Mouse (Mus musculus) thymus, adult 18-20 months (tissue): ENCODE results near the gene Tubb4a.
A peak's percentile ranks its signal among the peaks of the same experiment; 100 is the strongest.
"Not testable (repeated sequence)": the region's sequence is repeated elsewhere in the genome, so short reads cannot be mapped to it uniquely, and the experiment has no call there.

ENCODE experiments used
- DNase-seq, 2 experiments: peaks; one replicate each; pipeline ENCODE4 v3.0.0; 2022; ENCODE audit warnings: mixed read lengths in 2 of 2

Tubb4a gene

GRCm38 (mm10) chr17:57087049-57087832, at the start of gene Tubb4a:
Gene Tubb4a (minus strand): TSS chr17:57087782.
- DNase-seq: no peak

GRCm38 (mm10) chr17:57135635-57136034, 48.1 kb upstream of the Tubb4a start:
- DNase-seq: no peak

DNA sequence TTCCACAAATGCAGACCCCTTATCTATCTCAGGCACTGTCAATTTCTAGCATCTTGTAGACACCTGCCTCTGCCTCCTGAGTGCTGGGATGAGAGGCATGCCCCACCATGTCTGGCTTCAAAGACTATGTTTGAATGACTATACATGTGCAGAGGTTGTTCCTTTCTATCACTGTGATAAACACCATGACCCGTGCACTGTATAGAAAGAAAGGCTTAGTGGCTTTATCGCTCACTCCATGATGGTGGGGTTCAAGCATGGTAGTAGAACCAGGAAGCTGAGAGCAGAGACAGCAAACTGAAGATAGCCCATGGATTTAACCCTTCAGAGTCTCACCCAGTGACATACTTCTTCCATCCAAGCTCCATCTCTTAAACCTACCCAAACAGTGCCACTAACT, 47.1 kb upstream of the Tubb4a start:
- DNase-seq: no peak

DNA sequence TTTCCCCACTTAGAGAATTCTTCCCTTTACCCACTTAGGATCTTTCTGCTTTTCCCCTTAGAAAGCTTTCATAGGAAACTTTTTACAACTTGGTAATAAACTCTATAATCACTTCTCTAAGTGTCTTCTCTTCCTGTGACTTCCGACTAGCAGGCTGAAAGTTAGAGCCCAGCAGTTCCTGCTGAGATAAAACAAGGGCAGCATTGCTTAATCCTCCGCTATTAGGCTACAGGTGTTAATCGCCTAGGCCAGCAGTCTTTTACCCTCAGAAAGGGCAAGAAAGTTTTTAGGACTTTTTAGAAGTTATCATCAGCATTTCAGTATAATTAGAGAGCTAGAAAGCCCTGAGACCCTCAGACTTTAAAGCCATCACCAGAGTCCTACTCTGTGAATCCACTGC, 46.4 kb upstream of the Tubb4a start:
- DNase-seq: not testable (repeated sequence)

DNA sequence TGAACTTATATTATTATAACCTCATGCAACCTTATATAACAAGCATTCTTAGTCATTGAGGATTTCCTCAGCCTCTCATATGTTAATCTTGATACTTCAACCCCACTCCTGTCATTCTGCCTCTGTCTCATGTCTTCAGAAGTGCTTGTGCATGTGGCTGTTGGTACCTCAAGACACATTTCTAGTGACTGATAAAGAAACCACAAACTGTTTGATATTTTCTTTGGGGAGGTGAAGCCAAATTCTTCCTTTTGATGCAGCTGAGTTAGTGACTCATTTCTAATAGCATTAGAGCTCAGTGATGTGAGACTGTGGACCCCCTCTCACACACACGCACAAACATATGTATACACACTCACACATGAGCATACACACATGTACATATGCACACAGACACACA, 44.2 kb upstream of the Tubb4a start:
- no peak for DNase-seq

- DNase-seq: no peak
Measured at GRCm38 (mm10) chr17:57125853-57126622, 38.5 kb upstream of the Tubb4a start.

GRCm38 (mm10) chr17:57124792-57125191, 37.2 kb upstream of the Tubb4a start:
- DNase-seq: no peak

DNA sequence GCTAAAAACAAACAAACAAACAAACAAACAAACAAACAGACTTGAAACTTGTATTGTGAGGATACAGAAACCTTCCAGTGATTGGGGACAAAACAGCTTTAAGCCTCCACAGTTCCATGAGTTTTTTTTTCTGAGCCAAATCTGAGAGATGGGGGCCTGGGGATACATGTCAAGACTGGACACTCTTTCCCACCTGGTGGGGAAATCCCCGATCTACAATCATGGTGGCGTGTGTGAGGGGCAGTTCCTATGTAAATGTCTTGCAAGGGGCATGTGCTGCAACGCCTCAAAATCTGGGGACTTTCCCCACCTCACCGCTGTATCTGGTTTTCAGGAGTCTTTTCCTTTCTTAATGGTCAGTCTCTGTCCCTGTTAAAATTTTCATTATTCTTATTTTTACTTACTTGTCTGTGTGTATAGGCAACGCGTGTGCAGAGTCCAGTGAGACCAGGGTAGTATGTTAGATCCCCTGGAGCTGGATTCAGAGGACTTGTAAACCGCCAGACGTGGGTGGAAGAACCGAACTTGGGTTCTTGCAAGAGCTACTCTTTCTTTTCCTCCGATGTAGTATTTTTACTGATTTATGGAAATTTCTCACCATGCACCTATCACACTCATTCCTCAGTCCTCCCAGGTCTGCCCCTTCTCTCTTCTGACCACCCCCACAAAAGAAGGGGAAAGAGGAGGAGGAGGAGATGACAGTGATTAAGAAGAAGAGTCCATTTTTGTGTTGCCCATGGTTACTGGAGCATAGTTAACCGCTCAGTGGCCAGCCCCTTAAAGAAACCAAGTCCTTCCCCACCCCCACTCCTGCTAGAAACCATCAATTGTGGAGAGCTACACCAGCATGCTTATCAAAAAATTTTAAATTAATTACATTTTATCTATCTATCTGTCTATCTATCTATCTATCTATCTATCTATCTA, 35.9 kb upstream of the Tubb4a start:
- no peak for DNase-seq

GRCm38 (mm10) chr17:57121856-57122255, 34.3 kb upstream of the Tubb4a start:
- DNase-seq: no peak

GRCm38 (mm10) chr17:57118524-57119349, 31.2 kb upstream of the Tubb4a start:
- no peak for DNase-seq

DNA sequence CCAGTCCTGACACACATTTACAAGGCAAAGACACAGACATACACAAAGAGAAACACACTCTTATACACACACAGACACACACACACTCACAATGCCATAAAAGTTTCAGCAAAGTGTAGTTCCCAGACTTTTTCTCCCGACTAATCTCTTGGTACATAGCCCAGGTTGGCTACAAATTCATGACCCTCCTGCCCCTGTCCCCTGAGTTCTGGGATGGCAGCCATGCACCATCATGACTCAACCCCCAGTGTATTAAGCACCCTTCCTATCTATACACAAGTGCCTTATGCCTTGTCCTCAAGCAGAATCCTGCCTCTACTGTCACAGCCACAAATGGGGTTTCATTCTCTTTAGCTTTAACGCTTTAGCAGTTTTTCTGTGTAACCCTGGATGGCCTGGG, 29.2 kb upstream of the Tubb4a start:
- no peak for DNase-seq

- DNase-seq: no peak
Measured at GRCm38 (mm10) chr17:57112768-57113474, 25.3 kb upstream of the Tubb4a start.

GRCm38 (mm10) chr17:57110005-57110404, 22.4 kb upstream of the Tubb4a start:
- no peak for DNase-seq

DNA sequence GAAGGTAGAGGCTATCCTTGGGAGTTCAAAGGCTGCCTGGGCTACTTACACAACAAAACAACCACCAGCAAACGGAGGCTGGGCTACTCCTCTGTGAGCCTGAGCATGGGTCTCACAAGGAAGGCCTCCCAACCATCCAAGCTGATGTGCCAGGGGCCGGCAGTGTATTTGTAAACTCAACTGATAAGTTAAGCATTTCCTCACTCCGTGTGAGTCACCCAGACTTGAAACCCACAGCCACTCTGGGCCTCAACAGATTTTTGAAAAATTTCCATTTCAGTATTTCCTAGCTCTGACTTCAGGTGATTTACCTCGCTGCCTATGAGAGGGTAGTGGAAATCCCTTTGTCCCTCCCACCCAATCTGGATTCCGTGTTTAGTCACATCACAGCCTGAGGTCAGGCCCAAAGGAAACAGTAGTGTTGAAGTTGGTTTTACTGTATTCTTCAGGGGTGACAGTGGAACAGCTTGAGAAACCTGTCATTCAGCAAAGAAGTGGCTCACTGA, 21.1 kb upstream of the Tubb4a start:
- no peak for DNase-seq

DNA sequence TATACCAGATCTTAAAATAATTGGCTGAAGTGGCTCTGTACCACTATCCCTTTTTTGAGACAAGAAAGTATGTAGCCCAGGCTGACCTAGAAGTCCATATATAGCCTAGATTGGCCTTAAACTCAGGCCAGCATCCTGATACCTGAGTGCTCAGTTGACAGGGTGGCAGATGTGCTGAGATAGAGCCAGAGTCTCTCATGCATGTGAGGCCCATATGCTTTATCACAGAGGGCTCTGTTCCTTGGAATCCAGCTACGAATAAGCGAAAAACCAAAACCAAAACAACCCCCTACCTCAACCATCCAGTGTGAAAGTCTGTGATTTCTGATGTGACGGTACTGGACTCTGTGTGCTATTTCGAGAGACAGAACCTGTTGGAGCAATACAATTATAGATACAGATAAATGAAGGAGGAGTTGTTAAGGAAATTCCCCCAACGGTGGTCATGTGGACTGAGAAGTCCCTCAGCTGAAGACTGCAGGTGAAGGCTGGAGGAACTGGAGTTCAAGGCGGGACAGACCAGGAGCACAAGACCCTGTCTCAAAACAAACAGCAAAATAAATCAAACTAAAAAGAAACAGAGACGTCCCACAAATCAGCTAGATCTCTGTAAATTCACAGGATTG, 20.6 kb upstream of the Tubb4a start:
- no peak for DNase-seq

DNA sequence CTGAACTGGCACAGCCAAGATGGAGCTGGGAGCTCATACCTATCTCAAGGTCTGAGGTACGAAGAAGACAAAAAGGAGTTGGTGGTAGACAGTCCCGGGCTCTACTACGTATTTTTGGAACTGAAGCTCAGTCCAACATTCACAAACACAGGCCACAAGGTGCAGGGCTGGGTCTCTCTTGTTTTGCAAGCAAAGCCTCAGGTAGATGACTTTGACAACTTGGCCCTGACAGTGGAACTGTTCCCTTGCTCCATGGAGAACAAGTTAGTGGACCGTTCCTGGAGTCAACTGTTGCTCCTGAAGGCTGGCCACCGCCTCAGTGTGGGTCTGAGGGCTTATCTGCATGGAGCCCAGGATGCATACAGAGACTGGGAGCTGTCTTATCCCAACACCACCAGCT, 19.5 kb upstream of the Tubb4a start:
- no peak for DNase-seq

DNA sequence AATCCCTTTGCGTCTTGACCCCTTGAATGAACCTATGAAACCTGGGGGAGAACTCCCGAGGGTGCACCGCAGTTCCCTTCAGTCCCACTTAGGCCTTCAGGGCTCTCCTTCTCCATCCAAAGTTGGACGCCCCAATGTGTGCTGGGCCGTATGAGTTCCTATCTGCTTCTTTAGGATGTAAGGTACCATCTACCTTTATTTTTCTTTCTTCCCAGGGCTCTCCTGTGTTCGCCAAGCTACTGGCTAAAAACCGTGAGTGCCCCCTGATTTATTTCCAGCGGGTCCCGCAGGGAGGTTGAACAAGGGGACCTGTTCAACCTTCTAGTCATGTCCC, 18.4 kb upstream of the Tubb4a start:
- DNase-seq: no peak

GRCm38 (mm10) chr17:57105181-57106034, 17.8 kb upstream of the Tubb4a start, which contains the start of gene Tnfsf9:
Gene Tnfsf9 (plus strand): TSS chr17:57105325.
- DNase-seq: peak; percentile 18 to 31

DNA sequence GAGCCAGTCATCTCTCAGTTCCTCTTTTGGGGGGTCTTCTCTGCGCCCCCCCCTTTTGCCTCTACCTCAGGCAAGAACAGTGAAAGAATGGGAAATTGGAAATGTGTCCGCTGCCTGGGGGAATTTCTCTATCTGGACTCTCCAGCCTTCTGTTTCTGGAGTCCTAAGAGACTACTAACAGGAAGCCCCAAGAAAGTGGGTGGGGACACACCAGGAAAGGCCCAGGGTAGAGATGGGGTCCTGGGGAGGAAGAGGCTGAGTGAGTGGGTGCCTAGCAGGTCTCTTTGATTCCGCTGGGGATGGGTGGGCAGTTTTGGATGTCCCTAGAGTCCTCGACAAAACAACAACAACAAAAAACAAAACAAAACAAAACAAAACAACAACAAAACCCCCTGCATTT, 16.9 kb upstream of the Tubb4a start:
- DNase-seq: no peak

GRCm38 (mm10) chr17:57102276-57102675, 14.7 kb upstream of the Tubb4a start:
- no peak for DNase-seq
